In the genomic region with DNA sequence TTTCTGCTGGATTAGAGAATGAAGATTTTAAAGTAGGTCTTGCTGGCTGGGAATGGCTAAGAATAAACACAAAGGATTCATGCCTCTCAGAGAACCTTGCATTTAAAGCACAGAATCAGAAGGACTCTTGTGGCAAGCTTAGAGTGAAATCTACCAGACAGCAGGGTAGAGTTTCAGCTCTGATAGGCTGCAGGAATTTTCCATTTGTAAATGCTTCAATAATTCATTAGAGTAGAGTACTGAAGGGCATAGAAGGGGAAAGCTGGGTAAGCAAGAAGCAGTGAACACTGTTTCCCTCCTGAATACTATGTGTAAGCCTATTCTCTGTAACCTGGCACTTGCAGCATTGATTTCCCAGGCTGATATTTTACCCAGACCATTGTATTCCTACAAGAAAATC, we compare ENCODE assay signal across 21 mouse cellular contexts. TPM values are rescaled to one million over a fixed set of nuclear protein-coding genes. Genes with fewer than 3 reads are reported as not detected.
DNase-seq lines count a peak whose midpoint lies in the region; ATAC-seq lines count a peak whose summit lies in the region.
"Had no signal": no experiment of that assay in that cellular context is flagged by ENCODE, and none has a peak within 500 bp of the region (broad histone marks: within the 10 kb centered on the region; RNA-seq: fewer than 3 reads in every experiment).

No protein-coding gene starts in this region.

- H3K27ac ChIP-seq in forebrain, embryonic 14.5 days (ENCODE audit: low read depth, low read length) = no peak overlapping the region
- H3K27ac ChIP-seq in forebrain, embryonic 12.5 days = no peak overlapping the region
- no peak overlapping the region for H3K27ac ChIP-seq in kidney, embryonic 14.5 days (ENCODE audit: low read depth, low read length)
- H3K27ac ChIP-seq in midbrain, embryonic 14.5 days (replicated peaks; ENCODE audit: low read depth, low read length) = no peak overlapping the region
- H3K27ac ChIP-seq in midbrain, embryonic 11.5 days (ENCODE audit: low read depth, low read length) = no peak overlapping the region
- H3K27ac ChIP-seq: embryonic facial prominence, embryonic 10.5 days; forebrain, embryonic 15.5 days; hindbrain, embryonic 13.5 days; hindbrain, postnatal 0 days had no signal

- ATAC-seq in forebrain, embryonic 14.5 days = no peak
- ATAC-seq in forebrain, embryonic 12.5 days (ENCODE audit: low FRiP score) = no peak
- ATAC-seq in kidney, embryonic 14.5 days (ENCODE audit: low FRiP score, low TSS enrichment) = no peak
- no peak for ATAC-seq in midbrain, embryonic 14.5 days (ENCODE audit: low FRiP score, low TSS enrichment)
- ATAC-seq in midbrain, embryonic 11.5 days (ENCODE audit: low FRiP score) = no peak
- ATAC-seq: CD4-positive, CD25-positive, alpha-beta regulatory T cell, adult 4 months; forebrain, embryonic 15.5 days; hindbrain, postnatal 0 days had no signal

- H3K27me3 ChIP-seq in forebrain, embryonic 14.5 days (replicated peaks; ENCODE audit: control insufficient read depth, insufficient read depth, low read length) = no peaks in the 10 kb centered on the region
- H3K27me3 ChIP-seq in forebrain, embryonic 12.5 days = no peaks in the 10 kb centered on the region
- no peaks in the 10 kb centered on the region for H3K27me3 ChIP-seq in kidney, embryonic 14.5 days (ENCODE audit: control insufficient read depth, insufficient read depth, low read length)
- no peaks in the 10 kb centered on the region for H3K27me3 ChIP-seq in midbrain, embryonic 14.5 days (ENCODE audit: control insufficient read depth, insufficient read depth, low read length)
- H3K27me3 ChIP-seq in midbrain, embryonic 11.5 days (ENCODE audit: control insufficient read depth, insufficient read depth, low read length) = no peaks in the 10 kb centered on the region
- H3K27me3 ChIP-seq: forebrain, embryonic 15.5 days had no signal

- no peaks in the 10 kb centered on the region for H3K9me3 ChIP-seq in forebrain, embryonic 14.5 days (replicated peaks; ENCODE audit: control insufficient read depth, low read length)
- no peaks in the 10 kb centered on the region for H3K9me3 ChIP-seq in forebrain, embryonic 12.5 days
- H3K9me3 ChIP-seq in kidney, embryonic 14.5 days (ENCODE audit: control insufficient read depth, low read length) = 0 out of 2 replicates have a peak, but pooled peaks cover 2% of the 10 kb centered on the region
- no peaks in the 10 kb centered on the region for H3K9me3 ChIP-seq in midbrain, embryonic 14.5 days (ENCODE audit: control insufficient read depth, low read length)
- H3K9me3 ChIP-seq in midbrain, embryonic 11.5 days (ENCODE audit: control insufficient read depth, low read length) = no peaks in the 10 kb centered on the region
- H3K9me3 ChIP-seq: embryonic facial prominence, embryonic 10.5 days; forebrain, embryonic 15.5 days; G1E; hindbrain, embryonic 13.5 days had no signal

- H3K9ac ChIP-seq in forebrain, embryonic 14.5 days (ENCODE audit: low read length) = no peak overlapping the region
- no peak overlapping the region for H3K9ac ChIP-seq in forebrain, embryonic 12.5 days
- H3K9ac ChIP-seq in kidney, embryonic 14.5 days (ENCODE audit: low read depth, low read length) = no peak overlapping the region
- H3K9ac ChIP-seq in midbrain, embryonic 14.5 days (replicated peaks; ENCODE audit: low read length) = no peak overlapping the region
- H3K9ac ChIP-seq in midbrain, embryonic 11.5 days (ENCODE audit: low read length) = no peak overlapping the region
- H3K9ac ChIP-seq: forebrain, embryonic 15.5 days; hindbrain, embryonic 13.5 days had no signal

- DNase-seq in forebrain, embryonic 14.5 days (ENCODE audit: low spot score) = peak; percentile 14
- peak; percentile 59 for DNase-seq in kidney, adult 9 months
- DNase-seq in midbrain, embryonic 14.5 days = peak; percentile 35
- no peak for DNase-seq in midbrain, embryonic 11.5 days (ENCODE audit: low spot score, missing footprints)
- no peak for DNase-seq in left cerebral cortex, postnatal 14 days (ENCODE audit: low spot score in 2 of 2)
- DNase-seq: adrenal gland, postnatal 10 days; B cell, adult 2 months; cerebellum, adult 18-20 months; cerebellum, postnatal 10 days; gastrocnemius, postnatal 36 days; heart, adult 11 months; heart, postnatal 14 days had no signal

- no peak overlapping the region for H3K4me2 ChIP-seq in forebrain, embryonic 14.5 days (ENCODE audit: low read length)
- no peak overlapping the region for H3K4me2 ChIP-seq in forebrain, embryonic 12.5 days
- no peak overlapping the region for H3K4me2 ChIP-seq in kidney, embryonic 14.5 days (replicated peaks; ENCODE audit: low read depth, low read length)
- H3K4me2 ChIP-seq in midbrain, embryonic 14.5 days (ENCODE audit: low read length) = no peak overlapping the region
- H3K4me2 ChIP-seq in midbrain, embryonic 11.5 days = no peak overlapping the region
- H3K4me2 ChIP-seq: forebrain, embryonic 15.5 days; hindbrain, embryonic 13.5 days had no signal

- no peak overlapping the region for H3K4me3 ChIP-seq in forebrain, embryonic 14.5 days (ENCODE audit: low read depth, low read length)
- no peak overlapping the region for H3K4me3 ChIP-seq in forebrain, embryonic 12.5 days (replicated peaks)
- no peak overlapping the region for H3K4me3 ChIP-seq in kidney, embryonic 14.5 days (ENCODE audit: low read length)
- H3K4me3 ChIP-seq in midbrain, embryonic 14.5 days (replicated peaks; ENCODE audit: low read depth, low read length) = no peak overlapping the region
- no peak overlapping the region for H3K4me3 ChIP-seq in midbrain, embryonic 11.5 days (ENCODE audit: low read depth, low read length)
- H3K4me3 ChIP-seq: embryonic facial prominence, embryonic 10.5 days; forebrain, embryonic 15.5 days; hindbrain, embryonic 13.5 days had no signal

- H3K36me3 ChIP-seq in forebrain, embryonic 14.5 days (ENCODE audit: control insufficient read depth, insufficient read depth, low read length) = no peaks in the 10 kb centered on the region
- no peaks in the 10 kb centered on the region for H3K36me3 ChIP-seq in forebrain, embryonic 12.5 days (replicated peaks)
- no peaks in the 10 kb centered on the region for H3K36me3 ChIP-seq in kidney, embryonic 14.5 days (ENCODE audit: control insufficient read depth, insufficient read depth, low read length)
- H3K36me3 ChIP-seq in midbrain, embryonic 14.5 days (ENCODE audit: control insufficient read depth, insufficient read depth, low read length) = no peaks in the 10 kb centered on the region
- no peaks in the 10 kb centered on the region for H3K36me3 ChIP-seq in midbrain, embryonic 11.5 days (ENCODE audit: control insufficient read depth, insufficient read depth, low read length)
- H3K36me3 ChIP-seq: forebrain, embryonic 15.5 days; hindbrain, embryonic 13.5 days had no signal

- intact Hi-C loops in left cerebral cortex, postnatal 14 days (cut with DNase I) = no loop called here

- no peaks in the 10 kb centered on the region for H3K4me1 ChIP-seq in forebrain, embryonic 14.5 days (ENCODE audit: control insufficient read depth, insufficient read depth, low read length)
- H3K4me1 ChIP-seq in forebrain, embryonic 12.5 days = peaks cover 4% of the 10 kb centered on the region; the same call in 1 of the 2 replicates
- H3K4me1 ChIP-seq in kidney, embryonic 14.5 days (ENCODE audit: control insufficient read depth, insufficient read depth, low read length) = no peaks in the 10 kb centered on the region
- H3K4me1 ChIP-seq in midbrain, embryonic 14.5 days (ENCODE audit: control insufficient read depth, insufficient read depth, low read length) = no peaks in the 10 kb centered on the region; the same call in 1 of the 2 replicates
- no peaks in the 10 kb centered on the region for H3K4me1 ChIP-seq in midbrain, embryonic 11.5 days (ENCODE audit: control insufficient read depth, insufficient read depth, low read length)
- H3K4me1 ChIP-seq: hindbrain, embryonic 13.5 days had no signal

RNA-seq across cellular contexts. Expression of a gene that starts 2.8 kb away (rescaled TPM):
- polyA plus RNA-seq in forebrain, embryonic 14.5 days (2014; fragmentation: Nextera tagmentation; extraction: Ambion mirVana) = 43.3 and 45.9 TPM in 2 replicates
- polyA plus RNA-seq in forebrain, embryonic 12.5 days (2016; fragmentation: Nextera tagmentation; extraction: Ambion mirVana) = 52.0 and 57.4 TPM in 2 replicates
- polyA plus RNA-seq in kidney, embryonic 14.5 days (2014; fragmentation: Nextera tagmentation; extraction: Ambion mirVana) = 83.5 and 102 TPM in 2 replicates
- 31.4 and 36.4 TPM in 2 replicates for polyA plus RNA-seq in midbrain, embryonic 14.5 days (2014; fragmentation: Nextera tagmentation; extraction: Ambion mirVana)
- polyA plus RNA-seq in midbrain, embryonic 11.5 days (2014; fragmentation: Nextera tagmentation; extraction: Ambion mirVana) = 46.2 and 49.2 TPM in 2 replicates
- total RNA-seq in left cerebral cortex, postnatal 14 days (2021) = 10 to 100 TPM; 25.3 to 25.7 TPM

RNA-seq across cellular contexts. Expression of a gene that starts 10.4 kb away (rescaled TPM):
- 2.6 and 2.7 TPM in 2 replicates for polyA plus RNA-seq in forebrain, embryonic 14.5 days (2014; fragmentation: Nextera tagmentation; extraction: Ambion mirVana)
- polyA plus RNA-seq in forebrain, embryonic 12.5 days (2016; fragmentation: Nextera tagmentation; extraction: Ambion mirVana) = 1.5 and 2.1 TPM in 2 replicates
- polyA plus RNA-seq in kidney, embryonic 14.5 days (2014; fragmentation: Nextera tagmentation; extraction: Ambion mirVana) = 1.0 and 1.3 TPM in 2 replicates
- polyA plus RNA-seq in midbrain, embryonic 14.5 days (2014; fragmentation: Nextera tagmentation; extraction: Ambion mirVana) = 4.0 and 4.2 TPM in 2 replicates
- polyA plus RNA-seq in midbrain, embryonic 11.5 days (2014; fragmentation: Nextera tagmentation; extraction: Ambion mirVana) = 2.3 and 2.6 TPM in 2 replicates
- 1 to 10 TPM; 5.6 to 5.7 TPM for total RNA-seq in left cerebral cortex, postnatal 14 days (2021)
- total RNA-seq: hematopoietic stem cell, adult 5-6 weeks had no signal
- polyA plus RNA-seq: CD4-positive, CD25-positive, alpha-beta regulatory T cell, adult 4 months; G1E had no signal

Comparison
In these comparisons a context has a peak if more than half of its experiments do, and no peak if none do; other contexts are left out.
1. DNase-seq: peak in forebrain, embryonic 14.5 days (single experiment), kidney, adult 9 months (single experiment) and midbrain, embryonic 14.5 days (single experiment); none in midbrain, embryonic 11.5 days (single experiment) and left cerebral cortex, postnatal 14 days (0 of 2).